ENCODE assay signal across 9 mouse cellular contexts in the genomic region with DNA sequence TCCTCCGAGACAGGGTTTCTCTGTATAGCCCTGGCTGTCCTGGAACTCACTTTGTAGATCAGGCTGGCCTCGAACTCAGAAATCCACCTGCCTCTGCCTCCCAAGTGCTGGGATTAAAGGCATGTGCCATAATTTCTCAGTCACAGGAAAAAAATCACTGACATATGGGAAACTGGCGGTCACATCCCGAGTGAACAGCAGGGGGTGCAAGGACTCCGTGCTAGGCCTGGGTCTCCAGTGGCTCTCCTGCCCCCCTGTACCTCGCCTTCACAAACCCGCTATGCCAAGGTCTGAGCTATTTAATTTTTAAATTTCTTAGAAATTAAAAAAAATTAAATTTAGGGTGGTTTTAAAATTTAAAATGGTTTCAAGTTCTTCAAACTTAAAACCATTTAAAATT. TPM values are rescaled to one million over a fixed set of nuclear protein-coding genes. Genes with fewer than 3 reads are reported as not detected.
A peak's percentile ranks its signal among the peaks of the same experiment; 100 is the strongest.
DNase-seq lines count a peak whose midpoint lies in the region; ATAC-seq and TF ChIP-seq lines count a peak whose summit lies in the region.
"Not testable (repeated sequence)": the region's sequence is repeated elsewhere in the genome, so short reads cannot be mapped to it uniquely, and the experiment has no call there.
"Had no signal": no experiment of that assay in that cellular context is flagged by ENCODE, and none has a peak within 500 bp of the region (broad histone marks: within the 10 kb centered on the region; RNA-seq: fewer than 3 reads in every experiment).

No protein-coding gene starts in this region.

- intact Hi-C loops in left cerebral cortex, adult 2 months (cut with DNase I) = loop anchor here (1.0 to 5.0 kb wide), 2 partner anchors 57 to 116 kb away; partner anchors contain the start of gene Irf8

- 59% methylated on average over 7 of the region's 7 CpGs for WGBS in intestine, embryonic 14.5 days
- WGBS in lung, postnatal 0 days = 44% methylated on average over 7 of the region's 7 CpGs
- WGBS in neural tube, embryonic 11.5 days = 66% methylated on average over 7 of the region's 7 CpGs

- H3K9ac ChIP-seq in intestine, embryonic 14.5 days (ENCODE audit: low read length); lung, postnatal 0 days (replicated peaks; ENCODE audit: low read depth); neural tube, embryonic 11.5 days (ENCODE audit: low read length): not testable (repeated sequence)

- not testable (repeated sequence) for TF ChIP-seq EP300 in lung, postnatal 0 days (IDR thresholded peaks at IDR 0.05)

- not testable (repeated sequence) for H3K79me2 ChIP-seq in C2C12 (ENCODE audit: control insufficient read depth, insufficient read depth)

- not testable (repeated sequence) for H3K4me2 ChIP-seq in intestine, embryonic 14.5 days (ENCODE audit: low read length); lung, postnatal 0 days (replicated peaks; ENCODE audit: low read depth, low read length); neural tube, embryonic 11.5 days (ENCODE audit: low read depth)

- TF ChIP-seq POLR2A in brain, embryonic 14.5 days (IDR thresholded peaks at IDR 0.05; ENCODE audit: borderline replicate concordance, extremely low read depth, insufficient read depth, insufficient read length, poor library complexity, severe bottlenecking) = not testable (repeated sequence)

- not testable (repeated sequence) for H3K4me3 ChIP-seq in C2C12 (ENCODE audit: insufficient read depth, poor library complexity, severe bottlenecking); intestine, embryonic 14.5 days (ENCODE audit: low read depth, low read length); left cerebral cortex, adult 2 months; lung, postnatal 0 days (ENCODE audit: low read depth, low read length); neural tube, embryonic 11.5 days (ENCODE audit: low read depth, low read length)

- DNase-seq in brain, embryonic 14.5 days (ENCODE audit: low read depth) = peak; percentile 29
- DNase-seq in forelimb bud, embryonic 11.5 days (ENCODE audit: low read depth, low spot score) = peak; percentile 30
- peak; percentile 79 for DNase-seq in intestine, embryonic 14.5 days (ENCODE audit: low spot score)
- DNase-seq in left cerebral cortex, adult 2 months (ENCODE audit: extremely low spot score in 1 of 2, low spot score in 2 of 2); lung, postnatal 0 days (ENCODE audit: low spot score): not testable (repeated sequence)
- peak; percentile 45 for DNase-seq in neural tube, embryonic 11.5 days (ENCODE audit: low spot score)
- DNase-seq in thymus, postnatal 0 days (ENCODE audit: low spot score) = peak; percentile 62

- H3K36me3 ChIP-seq in C2C12 (ENCODE audit: control insufficient read depth, insufficient read depth); intestine, embryonic 14.5 days (ENCODE audit: control insufficient read depth, insufficient read depth, low read length); lung, postnatal 0 days (ENCODE audit: insufficient read depth, low read length); neural tube, embryonic 11.5 days (ENCODE audit: control insufficient read depth, insufficient read depth, low read length): not testable (repeated sequence)

- TF ChIP-seq CTCF in C2C12 (IDR thresholded peaks at IDR 0.05; ENCODE audit: control insufficient read depth, insufficient read depth, insufficient read length) = peak; percentile 36
- TF ChIP-seq CTCF in brain, embryonic 14.5 days (IDR thresholded peaks at IDR 0.05; ENCODE audit: borderline replicate concordance, extremely low read depth, insufficient read depth, insufficient read length) = peak; percentile 70
- TF ChIP-seq CTCF in left cerebral cortex, adult 2 months (IDR thresholded peaks at IDR 0.05) = peak; percentile 55
- peak; percentile 78 for TF ChIP-seq CTCF in lung, postnatal 0 days (IDR thresholded peaks at IDR 0.05)

- H3K4me1 ChIP-seq in intestine, embryonic 14.5 days (replicated peaks; ENCODE audit: control insufficient read depth, insufficient read depth, low read length) = peaks cover 18% of the 10 kb centered on the region
- H3K4me1 ChIP-seq in lung, postnatal 0 days (ENCODE audit: insufficient read depth, low read depth, low read length); neural tube, embryonic 11.5 days (ENCODE audit: control insufficient read depth, insufficient read depth, low read length): not testable (repeated sequence)

- not testable (repeated sequence) for H3K79me3 ChIP-seq in C2C12 (ENCODE audit: low read depth)

- not testable (repeated sequence) for H3K27ac ChIP-seq in intestine, embryonic 14.5 days (ENCODE audit: low read depth); left cerebral cortex, adult 2 months; lung, postnatal 0 days (ENCODE audit: low read length); neural tube, embryonic 11.5 days (ENCODE audit: low read depth, low read length)

- not testable (repeated sequence) for H3ac ChIP-seq in C2C12 (ENCODE audit: control insufficient read depth, insufficient read length, low read depth)

- ATAC-seq in intestine, embryonic 14.5 days (replicated peaks; ENCODE audit: low FRiP score, low TSS enrichment, low read depth); lung, postnatal 0 days; neural tube, embryonic 11.5 days (ENCODE audit: insufficient read depth, low FRiP score, low TSS enrichment): not testable (repeated sequence)

- H3K9me3 ChIP-seq in intestine, embryonic 14.5 days (ENCODE audit: control insufficient read depth, low read length); lung, postnatal 0 days (ENCODE audit: low read length); neural tube, embryonic 11.5 days (ENCODE audit: control insufficient read depth, low read length): not testable (repeated sequence)

- peaks cover 28% of the 10 kb centered on the region for H3K27me3 ChIP-seq in C2C12 (ENCODE audit: control insufficient read depth, insufficient read depth, insufficient read length)
- not testable (repeated sequence) for H3K27me3 ChIP-seq in intestine, embryonic 14.5 days (replicated peaks; ENCODE audit: control insufficient read depth, insufficient read depth, low read length); lung, postnatal 0 days (replicated peaks; ENCODE audit: insufficient read depth, low read length); neural tube, embryonic 11.5 days (ENCODE audit: control insufficient read depth, insufficient read depth, low read length)

RNA-seq across cellular contexts. Expression of gene Emc8, which starts 12.0 kb away (rescaled TPM):
- 240 TPM for polyA plus RNA-seq in C2C12 (2012; fragmentation: generic; extraction: Trizol)
- polyA plus RNA-seq in brain, embryonic 14.5 days (2012; rRNA removed) = 79.7 and 127 TPM in 2 replicates
- 290 and 294 TPM in 2 replicates for polyA plus RNA-seq in intestine, embryonic 14.5 days (2014; fragmentation: Nextera tagmentation; extraction: Ambion mirVana)
- total RNA-seq in left cerebral cortex, adult 2 months (2021) = 10 to 100 TPM; 68.1 to 81.2 TPM
- polyA plus RNA-seq in lung, postnatal 0 days (2015; fragmentation: Nextera tagmentation; extraction: Ambion mirVana) = 131 and 137 TPM in 2 replicates
- 274 and 290 TPM in 2 replicates for polyA plus RNA-seq in neural tube, embryonic 11.5 days (2014; fragmentation: Nextera tagmentation; extraction: Ambion mirVana)
- polyA plus RNA-seq in thymus, postnatal 0 days (2015; fragmentation: Nextera tagmentation; extraction: Ambion mirVana) = 259 and 294 TPM in 2 replicates

RNA-seq across cellular contexts. Expression of gene Cox4i1, which starts 12.4 kb away (rescaled TPM):
- polyA plus RNA-seq in C2C12 (2012; fragmentation: generic; extraction: Trizol) = 1,270 TPM
- 976 and 987 TPM in 2 replicates for polyA plus RNA-seq in brain, embryonic 14.5 days (2012; rRNA removed)
- 1,269 and 1,281 TPM in 2 replicates for polyA plus RNA-seq in intestine, embryonic 14.5 days (2014; fragmentation: Nextera tagmentation; extraction: Ambion mirVana)
- 1,000 to 10,000 TPM; 1,050 to 1,086 TPM for total RNA-seq in left cerebral cortex, adult 2 months (2021)
- 1,092 and 1,166 TPM in 2 replicates for polyA plus RNA-seq in lung, postnatal 0 days (2015; fragmentation: Nextera tagmentation; extraction: Ambion mirVana)
- 920 and 934 TPM in 2 replicates for polyA plus RNA-seq in neural tube, embryonic 11.5 days (2014; fragmentation: Nextera tagmentation; extraction: Ambion mirVana)
- polyA plus RNA-seq in thymus, postnatal 0 days (2015; fragmentation: Nextera tagmentation; extraction: Ambion mirVana) = 1,161 and 1,200 TPM in 2 replicates

RNA-seq across cellular contexts. Expression of gene Gm27021, which starts 12.5 kb away (rescaled TPM):
- polyA plus RNA-seq in C2C12 (2012; fragmentation: generic; extraction: Trizol) = 2.3 TPM
- polyA plus RNA-seq in brain, embryonic 14.5 days (2012; rRNA removed) = 3.1 and 3.3 TPM in 2 replicates
- 0.62 and 1.7 TPM in 2 replicates for polyA plus RNA-seq in intestine, embryonic 14.5 days (2014; fragmentation: Nextera tagmentation; extraction: Ambion mirVana)
- total RNA-seq in left cerebral cortex, adult 2 months (2021) = 1 to 10 TPM in 1 of 2 experiments, not detected in 1; 1.5 TPM
- 1.00 and 1.3 TPM in 2 replicates for polyA plus RNA-seq in lung, postnatal 0 days (2015; fragmentation: Nextera tagmentation; extraction: Ambion mirVana)
- polyA plus RNA-seq in neural tube, embryonic 11.5 days (2014; fragmentation: Nextera tagmentation; extraction: Ambion mirVana) = 2.3 and 2.5 TPM in 2 replicates
- polyA plus RNA-seq in thymus, postnatal 0 days (2015; fragmentation: Nextera tagmentation; extraction: Ambion mirVana) = 1.6 and 2.3 TPM in 2 replicates
- polyA plus RNA-seq: heart, embryonic 16.5 days had no signal

RNA-seq across cellular contexts. Expression of gene 1190005I06Rik, which starts 33.0 kb away (rescaled TPM):
- polyA plus RNA-seq in C2C12 (2012; fragmentation: generic; extraction: Trizol) = 2.6 TPM
- polyA plus RNA-seq in brain, embryonic 14.5 days (2012; rRNA removed) = 6.0 and 7.4 TPM in 2 replicates
- 1.6 and 2.8 TPM in 2 replicates for polyA plus RNA-seq in intestine, embryonic 14.5 days (2014; fragmentation: Nextera tagmentation; extraction: Ambion mirVana)
- total RNA-seq in left cerebral cortex, adult 2 months (2021) = 10 to 100 TPM; 11.3 to 11.5 TPM
- 2.0 and 2.1 TPM in 2 replicates for polyA plus RNA-seq in lung, postnatal 0 days (2015; fragmentation: Nextera tagmentation; extraction: Ambion mirVana)
- polyA plus RNA-seq in neural tube, embryonic 11.5 days (2014; fragmentation: Nextera tagmentation; extraction: Ambion mirVana) = 2.5 and 2.6 TPM in 2 replicates
- polyA plus RNA-seq in thymus, postnatal 0 days (2015; fragmentation: Nextera tagmentation; extraction: Ambion mirVana) = 2.1 TPM in 2 replicates

RNA-seq across cellular contexts. Expression of gene Irf8, which starts 55.8 kb away (rescaled TPM):
- polyA plus RNA-seq in C2C12 (2012; fragmentation: generic; extraction: Trizol) = not detected
- polyA plus RNA-seq in brain, embryonic 14.5 days (2012; rRNA removed) = 1.4 and 1.7 TPM in 2 replicates
- 26.9 and 32.2 TPM in 2 replicates for polyA plus RNA-seq in intestine, embryonic 14.5 days (2014; fragmentation: Nextera tagmentation; extraction: Ambion mirVana)
- 1 to 10 TPM; 3.7 to 5.5 TPM for total RNA-seq in left cerebral cortex, adult 2 months (2021)
- polyA plus RNA-seq in lung, postnatal 0 days (2015; fragmentation: Nextera tagmentation; extraction: Ambion mirVana) = 36.0 and 36.4 TPM in 2 replicates
- polyA plus RNA-seq in neural tube, embryonic 11.5 days (2014; fragmentation: Nextera tagmentation; extraction: Ambion mirVana) = 3.6 and 3.8 TPM in 2 replicates
- polyA plus RNA-seq in thymus, postnatal 0 days (2015; fragmentation: Nextera tagmentation; extraction: Ambion mirVana) = 77.8 and 82.4 TPM in 2 replicates
